Mouse (Mus musculus) C2C12 (cell line): ENCODE measurements around the gene Hoxa7.

Experiments used
- CEBPB ChIP-seq: IDR thresholded peaks from one replicate; pipeline ENCODE4 v1.6.1; 2011; ENCODE audit warnings: low read depth, mild to moderate bottlenecking, control low read depth, moderate library complexity
- CTCF ChIP-seq: IDR thresholded peaks from one replicate; pipeline ENCODE4 v1.5.1; 2011; ENCODE audit not compliant: control insufficient read depth, insufficient read depth, insufficient read length
- FOSL1 ChIP-seq: IDR thresholded peaks from one replicate; pipeline ENCODE4 v1.8.0; 2011; ENCODE audit warnings: mild to moderate bottlenecking, low read length; ENCODE audit not compliant: poor library complexity, insufficient read depth, severe bottlenecking
- MAX ChIP-seq: IDR thresholded peaks from one replicate; pipeline ENCODE4 v1.6.1; 2011; ENCODE audit warnings: mild to moderate bottlenecking, control low read depth
- MYOD1 ChIP-seq: IDR thresholded peaks from one replicate; pipeline ENCODE4 v1.6.1; 2011; ENCODE audit warnings: low read depth; ENCODE audit not compliant: control insufficient read depth, insufficient read length
- MYOG ChIP-seq: IDR thresholded peaks from one replicate; pipeline ENCODE4 v1.6.1; 2011; ENCODE audit not compliant: control insufficient read depth, insufficient read length; ENCODE audit errors: extremely low read depth
- USF1 ChIP-seq: IDR thresholded peaks from one replicate; pipeline ENCODE4 v1.6.1; 2011; ENCODE audit warnings: low read depth, mild to moderate bottlenecking, control low read depth, moderate library complexity

GRCm38 (mm10) chr6:52208868-52209684, 12.6 kb downstream of the Hoxa7 start:
- TF ChIP-seq CTCF (no peak), MAX (no peak), MYOG (no peak), FOSL1 (no peak), USF1 (no peak), MYOD1 (no peak), CEBPB (no peak)
